Mouse (Mus musculus) G1E (cell line): ENCODE results near the gene Gm8882. TPM values are rescaled to one million over a fixed set of nuclear protein-coding genes. Genes with fewer than 3 reads are reported as not detected.
"Not testable (repeated sequence)": the region's sequence is repeated elsewhere in the genome, so short reads cannot be mapped to it uniquely, and the experiment has no call there.

Experiments used
- ATAC-seq: 2 replicates; pipeline ENCODE4 v1.8.0; 2016; ENCODE audit warnings: mild to moderate bottlenecking; ENCODE audit not compliant: insufficient number of reproducible peaks, poor library complexity, low FRiP score, severe bottlenecking; ENCODE audit errors: extremely low read depth
- DNase-seq: peaks from one replicate; pipeline ENCODE4 v3.0.0; 2012; ENCODE audit warnings: low spot score
- H3K27me3 ChIP-seq: 2 replicates; pipeline ENCODE4 v1.6.1; 2012; ENCODE audit warnings: mild to moderate bottlenecking, low read length, inconsistent platforms; ENCODE audit not compliant: insufficient read depth
- H3K36me3 ChIP-seq: replicated peaks from 2 replicates; pipeline ENCODE3; 2012; ENCODE audit warnings: mild to moderate bottlenecking, inconsistent platforms
- H3K4me1 ChIP-seq: 2 replicates; pipeline ENCODE4 v1.6.1; 2012; ENCODE audit warnings: low read depth, low read length, inconsistent platforms, mixed read lengths; ENCODE audit not compliant: insufficient read depth
- H3K4me3 ChIP-seq: 2 replicates; pipeline ENCODE4 v1.5.1; 2012; ENCODE audit warnings: low read depth, mild to moderate bottlenecking, inconsistent platforms, low read length, moderate library complexity, mixed read lengths
- H3K9me3 ChIP-seq: replicated peaks from 2 replicates; pipeline ENCODE4 v1.6.1; 2012; ENCODE audit warnings: inconsistent platforms
- polyA plus RNA-seq: library from polyadenylated mRNA; stranded (reverse); fragments of >175 nt; gene quantifications from 2 replicates; pipeline ENCODE4 v1.2.3, GENCODE M21; 2012
- total RNA-seq, 2 experiments: library from RNA; stranded (forward) in 1 of 2; stranded (reverse) in 1 of 2; fragments of 200-1000 nt in 1 of 2; fragments of >200 nt in 1 of 2; fragmentation: Nextera tagmentation in 1 of 2; gene quantifications; 2 replicates each; pipeline ENCODE4 v1.2.3; 2014 to 2017

Gene Gm8882
- total RNA-seq (2014; fragmentation: Nextera tagmentation) = not detected in 2 replicates
- 0.11 TPM in 1 of 2 replicates, not detected in the other for total RNA-seq (2017)
- not detected in 2 replicates for polyA plus RNA-seq

DNA sequence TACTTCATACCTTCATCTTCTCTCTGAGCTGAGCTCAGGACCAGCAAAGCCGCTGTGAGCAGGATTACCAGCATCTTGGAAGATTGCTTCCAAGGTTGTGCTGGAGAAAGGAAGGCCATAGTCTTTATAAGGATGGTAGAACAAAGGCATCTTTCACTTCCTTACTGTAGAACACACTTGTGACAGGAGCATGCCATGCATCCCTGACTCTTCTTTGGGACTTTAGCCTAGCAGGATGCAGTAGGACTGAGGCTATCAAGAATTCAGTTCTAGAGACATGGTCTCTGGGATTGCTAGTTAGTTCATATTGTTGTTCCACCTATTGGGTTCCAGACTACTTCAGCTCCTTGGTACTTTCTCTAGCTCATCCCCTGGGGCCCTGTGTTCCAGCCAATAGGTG, at the start of gene Gm8882:
Gene Gm8882 (minus strand): TSS at position 101 of the 400 bp plus-strand sequence.
- H3K36me3 ChIP-seq, H3K9me3 ChIP-seq, ATAC-seq, H3K27me3 ChIP-seq, DNase-seq, H3K4me3 ChIP-seq, H3K4me1 ChIP-seq: not testable (repeated sequence)

GRCm38 (mm10) chr6:132314657-132315056, 49.3 kb downstream of the Gm8882 start, which contains the start of gene Prpmp5:
Prpmp5 (minus strand) TSS chr6:132314757.
- not testable (repeated sequence) for H3K27me3 ChIP-seq, H3K4me3 ChIP-seq, H3K9me3 ChIP-seq, ATAC-seq, H3K4me1 ChIP-seq, DNase-seq, H3K36me3 ChIP-seq

Other genes with a start within 250 kb of the Gm8882 start
- gene Prb1, start 153.6 kb downstream of the Gm8882 start, total RNA-seq (2014; fragmentation: Nextera tagmentation) = not detected in 2 replicates
- 0.05 TPM in 1 of 2 replicates, not detected in the other for gene Prb1, start 153.6 kb downstream of the Gm8882 start, total RNA-seq (2017)
- not detected in 2 replicates for gene Prb1, start 153.6 kb downstream of the Gm8882 start, polyA plus RNA-seq
- not detected in 2 replicates for gene Prpmp5, start 49.4 kb downstream of the Gm8882 start, total RNA-seq (2014; fragmentation: Nextera tagmentation)
- gene Prpmp5, start 49.4 kb downstream of the Gm8882 start, total RNA-seq (2017) = not detected in 2 replicates
- not detected in 2 replicates for gene Prpmp5, start 49.4 kb downstream of the Gm8882 start, polyA plus RNA-seq
- not detected in 2 replicates for gene Prh1, start 205.7 kb upstream of the Gm8882 start, total RNA-seq (2014; fragmentation: Nextera tagmentation)
- gene Prh1, start 205.7 kb upstream of the Gm8882 start, total RNA-seq (2017) = not detected in 2 replicates
- not detected in 2 replicates for gene Prh1, start 205.7 kb upstream of the Gm8882 start, polyA plus RNA-seq
- not detected in 2 replicates for gene Prp2, start 231.8 kb upstream of the Gm8882 start, total RNA-seq (2014; fragmentation: Nextera tagmentation)
- gene Prp2, start 231.8 kb upstream of the Gm8882 start, total RNA-seq (2017) = not detected in 2 replicates
- gene Prp2, start 231.8 kb upstream of the Gm8882 start, polyA plus RNA-seq = not detected in 2 replicates